Mouse (Mus musculus) left cerebral cortex, postnatal 14 days (tissue): ENCODE measurements around the gene Cdk14. TPM values are rescaled to one million over a fixed set of nuclear protein-coding genes. Genes with fewer than 3 reads are reported as not detected.
"Not testable (repeated sequence)": the region's sequence is repeated elsewhere in the genome, so short reads cannot be mapped to it uniquely, and the experiment has no call there.

Experiments used
- DNase-seq, 2 experiments: peaks; one replicate each; pipeline ENCODE4 v3.0.0; 2021 to 2022; ENCODE audit warnings: low spot score in 2 of 2, mixed read lengths in 1 of 2
- intact Hi-C: fragments of 180-260 bp; cut with DNase I; formaldehyde crosslinking; loops from one replicate; pipeline ENCODE4 v1.15.1; 2025
- total RNA-seq, 2 experiments: library from RNA; stranded (reverse); gene quantifications; 2 replicates each; pipeline ENCODE4 v1.2.3; 2021

The Cdk14 gene
- total RNA-seq, 2 experiments from 2014 or later, result 159 to 167 TPM

DNA sequence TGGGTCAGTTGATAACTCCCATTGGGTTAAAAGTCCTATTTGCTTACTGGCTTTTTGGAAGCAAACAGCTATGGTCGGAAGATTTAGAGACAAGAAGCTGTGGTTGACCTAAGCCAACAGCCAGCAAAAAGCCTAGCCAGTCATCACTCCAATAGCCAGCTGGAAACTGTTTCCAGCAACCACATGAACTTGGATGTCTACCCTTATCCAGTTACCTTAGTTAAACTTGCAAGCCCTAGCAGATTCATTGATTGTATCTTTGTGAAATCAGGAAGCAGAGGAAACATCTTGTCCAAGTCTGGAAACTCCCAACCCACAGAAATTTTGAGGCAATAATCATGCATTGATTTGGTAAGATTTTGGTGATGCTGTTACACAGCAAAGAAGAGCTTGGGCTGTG, 458.5 kb downstream of the Cdk14 start:
- intact Hi-C loops, result loop anchor here (2.0 to 5.0 kb wide), 3 partner anchors 305 to 521 kb away; no protein-coding TSS in a partner anchor
- no peak for DNase-seq

DNA sequence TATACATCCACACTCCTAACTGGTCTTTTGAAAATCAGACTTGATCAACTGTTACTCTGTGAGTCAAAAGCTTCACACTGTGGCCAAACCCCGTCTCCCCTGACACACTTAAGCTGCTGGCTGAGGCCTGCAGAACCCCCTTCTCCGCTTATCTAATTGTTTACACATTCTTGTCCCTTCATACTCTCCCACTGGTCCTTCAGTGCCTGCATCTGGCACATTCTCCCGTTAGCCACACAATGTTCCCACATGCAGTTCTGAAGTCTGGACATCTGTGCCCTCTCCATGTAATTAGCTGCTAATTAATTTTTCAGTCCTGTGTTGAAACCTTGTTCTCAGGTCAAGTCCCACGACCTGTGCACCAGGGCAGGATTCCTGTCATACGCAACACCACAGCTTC, 460.7 kb downstream of the Cdk14 start:
- intact Hi-C loops, result no loop called here
- no peak for DNase-seq

DNA sequence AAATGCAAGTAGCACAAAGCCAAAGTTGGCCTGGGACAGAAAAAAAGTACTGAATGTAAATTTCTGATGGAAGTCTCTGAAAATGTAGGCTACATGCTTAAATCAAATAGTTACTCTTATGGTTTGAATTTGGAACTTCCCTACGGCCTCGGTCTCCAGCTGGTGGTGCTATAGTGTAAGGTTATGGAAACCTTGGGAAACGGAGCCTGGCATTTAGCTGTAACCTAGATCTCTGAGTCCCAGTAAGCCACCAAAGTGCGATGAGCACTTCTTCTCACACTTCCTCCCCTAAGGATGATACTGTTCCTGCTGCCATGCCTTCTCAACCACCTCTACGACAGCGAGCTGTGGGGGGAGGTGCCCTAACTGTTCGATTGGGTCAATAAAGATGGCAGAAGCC, 464.1 kb downstream of the Cdk14 start:
- DNase-seq, result no peak

DNA sequence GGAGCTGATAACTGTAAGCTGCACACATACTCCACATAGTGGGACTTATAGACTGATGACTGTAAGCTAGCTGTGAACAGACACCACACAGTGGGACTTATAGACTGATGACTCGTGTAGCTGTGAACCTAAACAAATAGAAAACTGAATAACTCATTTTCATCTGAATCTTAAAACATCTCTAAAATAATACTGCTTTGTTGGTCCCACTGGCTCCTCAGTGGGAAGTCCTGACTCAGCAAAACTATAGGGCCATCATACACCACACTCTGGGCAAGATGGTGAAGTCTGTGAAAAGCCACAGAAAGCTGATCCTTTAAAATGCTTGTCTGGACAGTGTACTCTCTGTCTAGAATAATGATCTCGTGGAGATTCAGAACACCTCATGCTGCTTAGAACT, 464.7 kb downstream of the Cdk14 start:
- DNase-seq, result no peak
- intact Hi-C loops, result no loop called here

More for the DNA sequence above, 464.1 kb downstream of the Cdk14 start:
- intact Hi-C loops, result no loop called here

DNA sequence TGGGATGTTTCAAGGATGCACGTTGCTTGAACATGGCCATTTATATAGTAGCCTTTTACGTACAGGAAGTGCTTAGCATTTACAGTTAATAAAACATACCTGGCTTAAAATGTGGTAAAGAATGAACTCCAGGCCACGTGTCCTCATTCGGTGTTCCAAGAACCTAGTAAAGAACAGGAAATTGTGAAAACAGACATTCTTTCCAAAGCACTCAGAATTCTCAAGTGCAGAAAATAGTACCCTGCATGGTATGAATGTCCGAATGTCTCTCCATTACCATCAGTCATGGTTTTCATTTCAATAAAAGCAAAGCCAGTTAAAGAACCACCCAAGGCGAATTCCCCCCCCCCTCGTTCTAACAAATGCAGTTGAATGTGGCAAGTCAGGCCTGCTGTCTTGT, 470.7 kb downstream of the Cdk14 start:
- no peak for DNase-seq
- intact Hi-C loops, result loop anchor here (5.0 kb wide), 1 partner anchor 687 kb away; no protein-coding TSS in a partner anchor

DNA sequence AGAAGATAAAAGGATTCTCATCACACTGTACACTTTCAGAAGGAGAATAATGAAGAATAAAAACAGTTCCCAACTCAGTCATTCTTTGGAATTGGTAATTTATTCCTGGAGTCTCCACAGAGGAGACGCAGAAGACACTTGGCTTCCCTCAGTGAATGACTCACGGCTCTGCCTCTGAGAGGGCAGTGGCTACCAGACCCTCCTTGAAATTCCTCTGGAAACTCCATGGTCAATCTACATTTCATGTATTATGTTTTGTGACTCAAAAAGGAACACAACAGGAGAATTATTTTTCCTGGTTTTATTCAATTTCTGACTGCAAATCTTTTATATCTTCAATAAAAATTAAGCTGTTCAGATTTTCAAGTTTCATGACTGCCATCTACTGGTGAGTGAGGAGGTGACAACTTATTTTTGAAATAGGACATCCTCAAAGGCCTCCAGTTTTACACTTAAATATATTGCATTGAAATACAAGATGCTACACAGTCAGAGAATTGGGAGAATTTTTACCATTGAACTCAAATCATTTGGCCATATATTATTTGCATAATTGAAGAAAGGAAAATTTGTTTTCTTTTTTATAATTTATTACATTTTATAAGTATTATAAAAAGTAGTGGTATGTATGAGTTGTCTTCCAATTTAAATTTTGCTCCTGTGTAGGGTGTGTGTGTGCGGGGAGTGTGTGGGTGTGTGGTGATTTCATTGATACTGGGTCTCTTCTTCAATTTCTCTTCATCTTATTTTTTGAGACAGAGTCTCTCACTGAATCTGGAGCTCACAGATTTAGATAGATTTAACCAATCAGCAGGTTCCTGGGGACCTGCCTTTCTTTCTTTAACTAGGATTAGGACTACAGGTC, 471.8 kb downstream of the Cdk14 start:
- peak; percentile 65 to 78 for DNase-seq
- intact Hi-C loops, result loop anchor here (5.0 kb wide), 1 partner anchor 686 kb away; no protein-coding TSS in a partner anchor

DNA sequence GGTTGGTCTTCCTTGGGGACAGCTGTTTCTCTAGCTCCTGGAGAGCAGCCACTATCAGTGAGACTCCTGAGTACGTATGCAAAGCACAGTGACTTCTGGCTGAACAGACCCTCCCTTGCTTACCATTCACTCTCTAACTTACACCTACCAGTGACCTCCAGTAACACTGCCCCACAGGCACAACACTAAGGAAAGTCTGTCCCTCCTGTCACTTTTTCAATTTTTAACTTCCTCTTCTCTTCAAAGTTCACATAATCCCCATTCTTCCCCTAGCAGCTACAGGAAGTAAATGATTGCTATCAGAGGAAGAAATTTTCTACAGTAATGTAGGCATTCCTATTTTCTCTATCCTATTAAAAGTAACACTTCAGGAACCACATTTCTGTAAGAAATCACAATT, 485.0 kb downstream of the Cdk14 start:
- no peak for DNase-seq
- intact Hi-C loops, result no loop called here

DNA sequence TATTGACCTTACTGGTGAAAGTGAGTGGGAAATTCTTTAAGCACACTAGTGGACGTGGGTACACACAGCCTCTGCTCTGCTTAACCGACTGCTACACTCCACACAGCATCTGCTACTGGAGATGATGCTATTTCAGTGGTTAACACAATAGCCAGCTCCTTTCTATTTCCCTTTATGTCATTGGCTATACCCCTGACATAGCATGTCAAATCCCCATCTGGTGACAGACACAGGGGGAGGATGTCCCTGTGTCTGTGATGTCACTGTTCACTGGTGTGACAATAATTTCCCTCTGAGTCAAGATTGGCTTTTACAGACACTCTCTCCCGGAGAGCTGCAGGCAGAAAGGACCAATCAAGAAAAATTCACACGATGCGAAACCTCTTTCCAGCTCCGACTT, 485.6 kb downstream of the Cdk14 start:
- no peak for DNase-seq
- intact Hi-C loops, result no loop called here

DNA sequence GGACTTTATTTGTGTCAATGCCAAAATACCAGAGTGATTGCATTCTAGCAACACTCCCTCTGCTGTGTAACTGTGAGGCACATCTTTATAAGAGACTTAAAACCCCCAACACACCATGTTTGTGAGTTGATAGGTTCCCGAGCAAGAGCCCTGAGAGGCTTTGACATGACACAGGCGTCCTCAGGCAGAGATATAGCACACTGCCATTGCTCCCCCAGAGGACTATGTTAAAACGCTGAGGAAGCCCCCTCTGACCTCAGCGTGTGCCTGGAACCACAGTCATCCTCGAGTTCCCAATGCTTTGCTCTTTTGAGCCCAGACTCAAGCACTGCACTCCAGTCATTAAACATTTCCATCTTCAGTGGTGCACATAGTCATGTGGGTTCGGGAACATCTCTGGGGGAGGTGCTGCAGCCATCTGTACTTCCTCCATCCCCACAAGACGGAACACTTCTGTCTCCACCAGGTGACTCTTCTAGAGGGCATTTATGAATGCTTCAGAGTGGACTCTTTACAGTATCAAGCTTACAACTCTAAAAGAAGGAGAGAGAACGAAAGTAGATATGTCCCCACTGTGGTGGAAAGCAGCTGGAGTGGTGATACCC, 488.5 kb downstream of the Cdk14 start:
- DNase-seq, result no peak
- intact Hi-C loops, result no loop called here

DNA sequence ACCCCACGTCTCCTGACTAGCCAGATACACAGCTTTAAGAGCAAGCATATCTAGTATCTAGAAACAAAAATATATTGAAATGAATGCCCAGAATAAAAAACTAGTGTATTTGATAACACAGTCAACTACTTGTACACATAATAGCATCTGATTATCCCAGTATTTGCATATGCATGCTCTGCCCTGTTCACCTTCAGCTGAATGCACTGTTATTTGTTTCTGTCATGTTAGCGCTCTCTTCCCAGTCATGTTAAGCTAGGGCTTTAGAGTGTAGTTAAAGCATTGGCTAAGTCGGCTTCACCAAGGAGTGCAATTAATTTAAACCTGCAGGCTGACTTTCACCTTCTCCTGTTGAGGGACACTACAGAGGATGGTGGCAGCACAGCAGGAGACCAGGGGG, 490.5 kb downstream of the Cdk14 start:
- intact Hi-C loops, result no loop called here
- no peak for DNase-seq

DNA sequence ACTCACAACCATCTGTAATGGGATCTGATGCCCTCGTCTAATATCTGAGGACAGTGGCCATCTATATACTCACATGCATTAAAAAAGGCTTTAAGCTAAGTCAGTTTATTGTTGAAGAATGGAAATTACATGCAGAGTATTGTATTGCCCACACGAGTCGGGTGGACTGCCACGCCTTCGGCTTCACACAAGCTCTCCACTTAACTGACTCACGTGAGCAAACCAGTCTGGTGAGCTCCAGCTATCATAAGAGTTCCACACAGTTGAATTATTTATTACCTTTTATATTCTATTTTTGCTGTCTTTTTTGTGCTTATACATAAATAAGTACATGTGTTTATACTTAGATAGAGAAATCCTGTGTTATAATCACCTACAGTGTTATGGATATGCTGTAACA, 495.2 kb downstream of the Cdk14 start:
- DNase-seq, result no peak
- intact Hi-C loops, result no loop called here

DNA sequence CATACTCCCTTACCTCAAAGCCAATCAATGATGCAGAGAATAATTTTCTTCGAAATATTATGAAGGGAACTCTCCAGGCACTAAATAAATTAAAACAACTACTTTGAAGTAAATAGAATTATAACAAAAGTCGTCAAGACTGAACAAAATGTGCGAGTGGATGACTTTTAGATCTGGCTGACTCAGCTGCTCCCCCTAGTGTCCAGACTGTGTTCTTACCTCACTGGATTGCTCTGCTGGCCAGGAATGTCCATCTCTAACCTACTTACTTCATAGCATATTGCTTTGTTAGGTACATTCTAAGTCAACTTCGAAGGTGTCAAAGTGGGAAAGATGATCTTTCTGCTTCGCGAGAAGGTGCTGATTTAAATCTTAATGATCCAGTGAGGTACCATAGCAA, 501.7 kb downstream of the Cdk14 start:
- intact Hi-C loops, result loop anchor here (5.0 to 10.0 kb wide), 4 partner anchors 161 to 814 kb away; partner anchors contain the start of genes Cyp51 and Fzd1
- DNase-seq, result peak; percentile 45 to 67

DNA sequence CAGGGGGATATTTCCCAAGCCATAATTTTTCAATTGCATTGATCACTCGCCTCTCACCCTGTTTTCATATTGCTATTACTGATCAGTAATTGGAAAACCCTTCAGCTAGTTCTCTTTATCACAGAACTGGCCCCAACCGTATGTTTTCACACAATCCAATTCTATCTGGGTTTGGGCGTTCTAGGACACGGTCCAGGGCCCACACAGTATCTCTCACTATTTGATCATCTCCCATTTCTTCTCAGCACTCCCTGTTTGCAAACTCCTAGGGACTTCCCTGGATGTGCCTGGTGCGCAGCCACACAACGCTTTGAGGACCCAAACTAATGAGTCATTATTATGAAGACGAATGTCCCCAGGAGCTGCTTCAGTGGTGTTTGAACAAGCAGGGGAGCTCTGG, 502.4 kb downstream of the Cdk14 start:
- intact Hi-C loops, result loop anchor here (5.0 to 10.0 kb wide), 4 partner anchors 160 to 813 kb away; partner anchors contain the start of genes Cyp51 and Fzd1
- DNase-seq, result no peak

DNA sequence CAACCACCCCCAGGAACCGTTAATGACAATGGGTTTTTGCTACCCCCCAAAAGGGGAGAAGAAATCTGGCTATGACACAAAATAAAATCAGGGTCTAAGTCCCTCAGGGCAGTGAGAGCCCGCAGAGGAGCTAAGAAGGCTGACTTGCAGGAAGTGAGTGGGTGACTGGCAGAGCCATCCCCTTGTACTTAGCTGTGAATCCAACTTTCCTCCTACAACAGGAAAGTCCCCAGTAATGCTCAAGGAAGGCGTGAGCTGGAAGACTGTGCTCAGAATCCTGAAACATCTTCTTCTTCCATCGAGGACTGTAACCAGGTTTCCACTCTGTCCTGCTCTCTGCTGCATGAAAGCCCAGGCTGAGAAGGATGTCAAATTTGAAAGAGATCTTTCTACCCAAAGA, 502.8 kb downstream of the Cdk14 start:
- intact Hi-C loops, result loop anchor here (5.0 to 10.0 kb wide), 4 partner anchors 160 to 812 kb away; partner anchors contain the start of genes Cyp51 and Fzd1
- no peak for DNase-seq

DNA sequence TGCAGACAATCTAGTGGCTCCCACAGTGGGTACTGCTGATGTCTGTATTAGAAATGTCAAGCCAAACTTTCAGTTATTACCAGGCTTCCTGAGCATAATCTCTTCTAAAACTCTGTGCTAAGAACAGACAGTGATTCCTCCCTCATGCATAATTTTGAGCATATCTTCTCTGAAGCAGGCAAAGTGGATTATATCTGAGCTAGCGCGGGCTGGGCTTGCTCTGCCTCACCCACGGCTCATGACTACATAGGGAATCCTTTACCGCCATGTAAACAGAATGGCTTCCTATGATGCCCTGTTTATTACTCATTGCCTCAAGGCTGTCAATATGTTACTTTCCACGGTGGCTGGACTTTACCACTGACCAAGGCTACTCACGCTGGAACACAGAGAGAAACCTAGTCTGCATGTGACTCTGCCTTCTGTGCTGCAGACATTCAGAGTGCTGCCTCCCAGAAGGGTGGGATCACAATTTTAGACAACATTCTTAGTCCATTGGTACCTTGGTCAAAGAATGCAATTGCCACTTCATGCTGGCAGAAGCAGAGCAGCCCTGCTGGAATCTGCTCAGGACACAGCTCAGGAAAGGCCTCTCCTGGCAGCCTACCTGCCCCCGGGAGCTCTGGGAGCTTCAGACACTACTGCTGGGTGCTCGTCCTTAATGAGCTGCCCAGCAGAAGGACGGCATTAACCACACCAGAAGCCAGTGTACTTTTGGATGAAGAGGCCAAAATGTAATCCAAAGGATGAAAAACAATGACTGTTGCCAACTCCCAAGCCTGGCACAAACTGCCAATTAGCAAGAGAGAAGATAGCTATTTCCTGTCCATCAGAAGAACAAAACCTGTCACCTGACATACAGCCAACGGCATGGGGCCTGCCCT, 503.5 kb downstream of the Cdk14 start:
- intact Hi-C loops, result loop anchor here (5.0 to 10.0 kb wide), 4 partner anchors 159 to 812 kb away; partner anchors contain the start of genes Cyp51 and Fzd1

DNA sequence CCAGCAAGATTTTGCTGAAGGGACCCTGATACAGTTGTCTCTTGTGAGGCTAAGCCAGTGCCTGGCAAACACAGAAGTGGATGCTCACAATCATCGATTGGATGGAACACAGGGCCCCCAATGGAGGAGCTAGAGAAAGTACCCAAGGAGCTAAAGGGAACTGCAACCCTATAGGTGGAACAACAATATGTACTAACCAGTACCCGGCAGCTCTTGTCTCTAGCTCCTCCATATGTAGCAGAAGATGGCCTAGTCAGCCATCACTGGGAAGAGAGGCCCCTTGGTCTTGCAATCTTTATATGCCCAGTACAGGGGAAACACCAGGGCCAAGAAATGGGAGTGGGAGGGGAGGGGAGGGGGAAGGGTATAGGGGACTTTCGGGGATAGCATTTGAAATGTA, 515.2 kb downstream of the Cdk14 start:
- DNase-seq, intact Hi-C loops: not testable (repeated sequence)

More for the DNA sequence above, 503.5 kb downstream of the Cdk14 start:
- DNase-seq, result peak in 1 of 2 experiments; percentile 25

DNA sequence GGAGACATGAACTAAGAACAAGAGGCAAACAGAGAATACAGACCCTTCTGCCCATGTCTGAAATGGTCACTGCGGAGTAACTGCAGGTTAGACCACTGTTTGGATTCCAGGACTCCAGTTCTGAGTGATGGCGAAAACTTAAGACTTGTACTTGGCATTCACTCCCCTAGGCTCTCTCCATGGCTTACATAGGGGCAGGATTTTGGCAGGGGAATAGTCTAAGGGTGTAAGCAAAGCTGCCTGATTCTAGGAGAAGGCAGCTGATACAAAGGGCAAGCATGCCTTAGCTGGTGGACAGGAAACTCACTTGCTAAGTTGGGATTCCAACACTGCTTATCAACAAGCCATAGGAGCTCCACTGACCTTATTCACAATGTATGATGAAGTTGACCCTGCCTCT, 521.9 kb downstream of the Cdk14 start:
- intact Hi-C loops, result no loop called here
- no peak for DNase-seq

DNA sequence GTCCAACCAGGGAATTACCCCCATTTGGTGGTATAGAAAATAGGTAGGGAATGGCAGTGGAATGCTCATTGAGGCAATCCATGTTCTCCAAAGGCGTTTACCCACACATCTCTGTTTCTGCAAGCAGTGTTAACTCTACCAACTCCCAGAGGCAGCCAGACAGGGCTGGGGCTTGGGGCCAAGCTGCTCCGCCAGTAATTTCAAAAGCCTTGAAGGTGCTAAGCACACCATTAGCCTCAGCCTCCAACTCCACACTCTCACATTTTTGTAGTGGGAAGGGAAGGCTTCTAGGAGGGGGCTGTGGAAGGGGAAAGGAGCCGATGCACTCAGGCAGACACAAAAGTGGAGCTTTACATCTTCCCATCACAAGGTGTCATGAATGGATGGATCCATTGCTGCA, 525.1 kb downstream of the Cdk14 start:
- intact Hi-C loops, result no loop called here
- no peak for DNase-seq

DNA sequence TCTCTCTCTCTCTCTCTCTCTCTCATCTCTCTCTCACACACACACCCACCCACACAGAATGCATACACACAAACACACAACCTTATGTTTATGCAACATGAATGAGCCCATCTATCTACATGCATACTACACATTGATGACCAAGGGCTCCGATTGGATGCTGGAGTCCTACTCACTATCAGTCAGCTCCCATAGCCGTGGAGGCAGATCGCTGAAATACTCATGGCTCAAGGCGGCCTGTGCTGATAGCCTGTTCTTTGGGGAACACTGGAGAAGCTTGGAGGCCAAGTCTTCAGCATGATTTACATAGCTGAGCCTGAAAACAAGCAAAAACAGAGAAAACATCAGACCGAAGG, 526.3 kb downstream of the Cdk14 start:
- no peak for DNase-seq
- intact Hi-C loops, result no loop called here
